Comparison of ENCODE assay signal across 1 mouse cellular context in the genomic region with DNA sequence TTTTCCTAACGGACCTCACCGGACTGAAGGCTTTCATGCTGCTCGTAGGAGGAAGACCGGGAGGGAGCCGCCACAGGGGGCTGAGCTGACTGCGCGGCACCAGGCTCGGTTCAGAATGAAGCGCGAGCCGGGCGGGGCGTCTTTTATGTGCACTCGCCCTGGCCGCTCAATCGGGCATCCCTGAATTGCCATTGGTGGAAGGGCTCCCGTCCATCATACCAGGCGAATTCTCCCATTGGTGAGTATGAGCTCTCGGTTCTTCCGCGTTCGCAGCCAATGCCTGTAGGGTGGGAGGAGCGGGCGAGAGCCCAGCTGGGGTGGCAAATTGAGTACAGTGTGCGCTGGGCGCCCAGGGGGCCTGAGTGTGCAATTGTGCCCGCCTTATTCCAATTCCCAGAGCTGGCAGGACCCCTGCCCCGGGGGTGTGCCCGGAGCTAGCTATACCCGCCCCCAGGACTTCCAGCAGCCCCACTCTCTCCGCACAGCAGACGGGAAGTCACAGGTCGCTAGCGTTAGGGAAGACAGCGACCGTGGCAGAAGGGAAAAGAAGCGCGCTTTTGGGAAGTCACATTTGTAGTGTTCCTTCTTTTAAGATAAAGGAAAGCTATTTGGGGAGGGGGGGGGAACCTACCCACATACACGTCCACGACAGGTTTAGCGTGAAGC.
TF ChIP-seq lines count a peak whose summit lies in the region.

No protein-coding gene starts in this region.

TF ChIP-seq in CH12.LX, 34 proteins besides CTCF, POLR2A, EP300 and RAD21 (continued from another document):
- TF ChIP-seq PAX5 (IDR thresholded peaks at IDR 0.05; ENCODE audit: low read length), result no peak
- no peak for TF ChIP-seq KAT2A (IDR thresholded peaks at IDR 0.05; ENCODE audit: insufficient replicate concordance, low read length)
- TF ChIP-seq ELF1 (IDR thresholded peaks at IDR 0.05; ENCODE audit: low read depth, low read length), result peak; percentile 98
- no peak; the same call in 1 of the 2 replicates for TF ChIP-seq RCOR1 (conservative IDR thresholded peaks at IDR 0.05; ENCODE audit: low read depth, low read length)
- TF ChIP-seq MAZ (IDR thresholded peaks at IDR 0.05; ENCODE audit: low read depth, low read length), result peak; percentile 48; the same call in 1 of the 2 replicates
- no peak for TF ChIP-seq E2F4 (IDR thresholded peaks at IDR 0.05; ENCODE audit: insufficient replicate concordance, low read depth, low read length)
- 0 out of 2 replicates have a peak, but pooled peaks have one; percentile 54 for TF ChIP-seq MXI1 (IDR thresholded peaks at IDR 0.05; ENCODE audit: low read depth, low read length)
- TF ChIP-seq TBP (conservative IDR thresholded peaks at IDR 0.05; ENCODE audit: low read depth, low read length), result peak; percentile 95
- peak; percentile 51; the same call in 1 of the 2 replicates for TF ChIP-seq SIN3A (IDR thresholded peaks at IDR 0.05; ENCODE audit: low read length)
- no peak for TF ChIP-seq JUND (conservative IDR thresholded peaks at IDR 0.05; ENCODE audit: low read depth, low read length)
- TF ChIP-seq ZKSCAN1 (IDR thresholded peaks at IDR 0.05; ENCODE audit: borderline replicate concordance, low read depth, low read length), result no peak
- peak; percentile 40; the same call in 1 of the 2 replicates for TF ChIP-seq ETS1 (conservative IDR thresholded peaks at IDR 0.05; ENCODE audit: low read depth, low read length)
- peak; percentile 92 for TF ChIP-seq TCF12 (IDR thresholded peaks at IDR 0.05; ENCODE audit: low read depth, low read length)
- TF ChIP-seq POLR2AphosphoS2 (IDR thresholded peaks at IDR 0.05; ENCODE audit: low read depth, low read length), result peak; percentile 80; the same call in 1 of the 2 replicates
- 0 out of 2 replicates have a peak, but pooled peaks have one; percentile 33 for TF ChIP-seq NRF1 (IDR thresholded peaks at IDR 0.05; ENCODE audit: low read depth, low read length)
- peak; percentile 50 for TF ChIP-seq HCFC1 (IDR thresholded peaks at IDR 0.05; ENCODE audit: low read depth, low read length)
- TF ChIP-seq MAX (IDR thresholded peaks at IDR 0.05; ENCODE audit: low read length), result peak; percentile 9
- no peak for TF ChIP-seq ZNF384 (IDR thresholded peaks at IDR 0.05; ENCODE audit: low read depth, low read length)
- TF ChIP-seq CHD1 (IDR thresholded peaks at IDR 0.05; ENCODE audit: low read depth, low read length), result no peak
